Mouse (Mus musculus): ENCODE results near the gene Prmt8. TPM values are rescaled to one million over a fixed set of nuclear protein-coding genes. Genes with fewer than 3 reads are reported as not detected.
A peak's percentile ranks its signal among the peaks of the same experiment; 100 is the strongest.

Gene Prmt8
- polyA plus RNA-seq, 1 experiment from 2014 or later = not detected

DNA sequence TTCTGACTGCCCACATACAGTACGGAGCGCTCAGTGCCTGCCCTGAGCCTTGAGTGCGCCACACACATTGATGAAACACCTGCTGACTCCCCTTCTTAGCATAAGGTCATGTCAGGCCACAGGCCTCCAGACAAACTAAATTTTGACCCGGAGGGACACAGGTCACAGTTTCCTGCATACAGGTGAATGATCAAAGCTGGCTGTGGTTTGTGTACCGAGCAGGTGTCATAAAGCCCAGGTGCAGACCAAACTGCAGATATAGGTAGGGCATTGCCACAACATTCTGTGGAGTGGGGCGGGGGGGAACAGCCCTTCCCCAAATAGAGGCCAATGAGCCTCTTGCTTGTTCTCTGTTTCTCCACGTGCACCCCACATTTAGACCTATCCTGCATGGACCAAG, 88.5 kb downstream of the Prmt8 start:
- Histone ChIP-seq H3K4me2 (no peak overlapping the region), H3K27me3 (ENCODE audit: insufficient read depth, low read length) (no peaks in the 10 kb centered on the region), H3K4me1 (ENCODE audit: insufficient read depth) (no peaks in the 10 kb centered on the region), H3K4me3 (ENCODE audit: low read depth, low read length) (no peak overlapping the region), H3K27ac (ENCODE audit: low read depth) (no peak overlapping the region), H3K9ac (no peak overlapping the region), H3K36me3 (ENCODE audit: insufficient read depth) (no peaks in the 10 kb centered on the region), H3K9me3 (ENCODE audit: low read depth, low read length) (no peaks in the 10 kb centered on the region)
- DNase-seq (no peak), ATAC-seq (ENCODE audit: insufficient read depth) (no peak)
- WGBS = 82% methylated on average over 7 of the region's 7 CpGs
- no peak for TF ChIP-seq CTCF (IDR thresholded peaks at IDR 0.05; ENCODE audit: low read depth)

DNA sequence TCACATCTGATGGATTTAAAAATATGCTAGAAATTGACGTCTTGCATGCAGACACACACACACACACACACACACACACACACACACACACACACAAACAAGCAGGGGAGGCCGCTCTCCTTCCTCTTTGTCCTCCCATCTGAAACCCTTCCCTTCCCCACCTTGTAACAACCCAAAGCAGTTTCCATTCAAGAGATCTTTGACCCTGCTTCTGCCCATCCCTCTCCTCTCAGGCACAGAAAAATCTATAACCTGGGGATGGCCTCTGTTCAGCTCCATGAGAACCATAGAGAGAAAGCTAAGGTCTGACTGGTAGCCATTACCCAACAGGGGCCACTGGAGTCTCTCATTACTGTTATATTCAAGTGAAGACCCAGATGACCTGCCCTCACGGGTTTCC, 90.3 kb downstream of the Prmt8 start:
- Histone ChIP-seq H3K4me2 (no peak overlapping the region), H3K4me3 (ENCODE audit: low read depth, low read length) (no peak overlapping the region), H3K27ac (ENCODE audit: low read depth) (no peak overlapping the region), H3K36me3 (ENCODE audit: insufficient read depth) (no peaks in the 10 kb centered on the region), H3K27me3 (ENCODE audit: insufficient read depth, low read length) (no peaks in the 10 kb centered on the region), H3K9ac (no peak overlapping the region), H3K9me3 (ENCODE audit: low read depth, low read length) (no peaks in the 10 kb centered on the region), H3K4me1 (ENCODE audit: insufficient read depth) (no peaks in the 10 kb centered on the region)
- 82% methylated on average over 3 of the region's 3 CpGs for WGBS
- TF ChIP-seq CTCF (IDR thresholded peaks at IDR 0.05; ENCODE audit: low read depth) = no peak
- DNase-seq (no peak), ATAC-seq (ENCODE audit: insufficient read depth) (no peak)

DNA sequence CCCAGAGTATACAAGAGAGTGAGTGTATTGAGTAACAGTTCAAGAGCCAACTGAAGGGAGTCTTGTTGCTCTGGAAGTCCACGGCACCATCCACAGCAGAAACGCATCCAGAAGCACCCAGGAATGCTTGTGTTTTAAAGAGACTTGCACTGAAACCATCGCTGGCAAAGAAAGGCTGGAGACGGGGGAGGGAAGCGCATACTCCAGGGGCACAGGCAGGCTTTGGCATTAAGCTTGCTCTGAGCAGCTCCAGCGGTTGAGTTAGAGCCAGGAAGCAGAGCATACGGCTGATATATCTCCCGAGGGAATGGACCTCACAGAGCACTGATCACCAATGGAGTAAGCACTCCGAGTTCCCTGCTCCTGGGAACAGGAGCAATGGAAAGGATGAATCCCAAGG, 91.0 kb downstream of the Prmt8 start:
- Histone ChIP-seq H3K27me3 (ENCODE audit: insufficient read depth, low read length) (no peaks in the 10 kb centered on the region), H3K27ac (ENCODE audit: low read depth) (no peak overlapping the region), H3K36me3 (ENCODE audit: insufficient read depth) (no peaks in the 10 kb centered on the region), H3K4me2 (no peak overlapping the region), H3K4me3 (ENCODE audit: low read depth, low read length) (no peak overlapping the region), H3K4me1 (ENCODE audit: insufficient read depth) (no peaks in the 10 kb centered on the region), H3K9ac (no peak overlapping the region), H3K9me3 (ENCODE audit: low read depth, low read length) (no peaks in the 10 kb centered on the region)
- WGBS = 73% methylated on average over 9 of the region's 9 CpGs
- DNase-seq (peak; percentile 10), ATAC-seq (ENCODE audit: insufficient read depth) (no peak)
- no peak for TF ChIP-seq CTCF (IDR thresholded peaks at IDR 0.05; ENCODE audit: low read depth)

DNA sequence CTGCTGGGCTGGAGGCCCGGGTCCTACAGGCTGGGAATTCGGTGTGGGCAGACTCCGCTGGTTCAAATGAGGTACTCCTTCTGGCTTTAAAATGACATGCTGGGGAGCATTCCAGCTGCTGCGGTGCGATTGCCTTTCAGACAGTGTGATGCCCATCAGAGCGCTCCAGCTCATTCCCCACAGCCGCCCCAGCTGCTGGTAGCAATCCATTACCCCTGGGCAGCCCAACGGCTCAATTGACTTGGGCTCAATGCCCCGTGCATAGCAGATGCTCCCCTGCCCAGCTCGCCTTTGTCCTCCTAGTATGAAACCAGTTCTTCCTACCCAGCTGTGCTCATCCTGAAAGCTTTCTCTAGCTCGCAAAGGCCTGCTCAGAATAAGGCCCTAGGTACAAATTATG, 92.4 kb downstream of the Prmt8 start:
- ATAC-seq (ENCODE audit: insufficient read depth) (no peak), DNase-seq (no peak)
- no peak overlapping the region for H3K4me3 ChIP-seq (ENCODE audit: low read depth, low read length)
- no peak overlapping the region for H3K4me2 ChIP-seq
- no peak overlapping the region for H3K9ac ChIP-seq
- no peak for TF ChIP-seq CTCF (IDR thresholded peaks at IDR 0.05; ENCODE audit: low read depth)
- 81% methylated on average over 11 of the region's 11 CpGs for WGBS
- H3K36me3 ChIP-seq (ENCODE audit: insufficient read depth) = no peaks in the 10 kb centered on the region
- no peaks in the 10 kb centered on the region for H3K4me1 ChIP-seq (ENCODE audit: insufficient read depth)
- H3K27me3 ChIP-seq (ENCODE audit: insufficient read depth, low read length) = no peaks in the 10 kb centered on the region
- H3K27ac ChIP-seq (ENCODE audit: low read depth) = no peak overlapping the region
- no peaks in the 10 kb centered on the region for H3K9me3 ChIP-seq (ENCODE audit: low read depth, low read length)

- no peaks in the 10 kb centered on the region for H3K9me3 ChIP-seq (ENCODE audit: low read depth, low read length)
- no peak overlapping the region for H3K4me3 ChIP-seq (ENCODE audit: low read depth, low read length)
- TF ChIP-seq CTCF (IDR thresholded peaks at IDR 0.05; ENCODE audit: low read depth) = no peak
- H3K4me1 ChIP-seq (ENCODE audit: insufficient read depth) = no peaks in the 10 kb centered on the region
- WGBS = 71% methylated on average over 7 of the region's 7 CpGs
- H3K36me3 ChIP-seq (ENCODE audit: insufficient read depth) = no peaks in the 10 kb centered on the region
- no peak overlapping the region for H3K27ac ChIP-seq (ENCODE audit: low read depth)
- H3K4me2 ChIP-seq = no peak overlapping the region
- DNase-seq (no peak), ATAC-seq (ENCODE audit: insufficient read depth) (no peak)
- no peaks in the 10 kb centered on the region for H3K27me3 ChIP-seq (ENCODE audit: insufficient read depth, low read length)
- H3K9ac ChIP-seq = no peak overlapping the region
Observed at GRCm38 (mm10) chr6:127672071-127672470, 97.2 kb downstream of the Prmt8 start.

DNA sequence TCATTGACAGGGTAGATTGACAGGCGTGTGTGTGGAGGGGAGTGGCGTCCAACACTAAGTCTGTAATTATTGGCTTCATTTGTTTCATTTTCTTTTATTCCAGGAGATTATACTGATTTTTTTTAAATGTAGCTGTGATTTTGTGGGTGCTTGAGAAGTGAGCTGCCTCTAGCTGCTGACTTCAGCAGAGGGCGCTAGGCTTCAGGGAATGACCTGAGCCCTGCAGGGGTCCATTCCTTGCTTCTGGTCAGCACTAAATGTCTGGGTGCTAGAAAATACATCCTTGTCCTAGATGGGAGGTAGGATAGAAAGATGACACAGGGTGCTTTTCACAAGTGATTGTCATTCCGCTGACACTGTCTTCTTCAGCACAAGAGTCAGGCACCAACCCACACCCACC, 99.2 kb downstream of the Prmt8 start:
- Histone ChIP-seq H3K27ac (ENCODE audit: low read depth) (no peak overlapping the region), H3K4me3 (ENCODE audit: low read depth, low read length) (no peak overlapping the region), H3K36me3 (ENCODE audit: insufficient read depth) (no peaks in the 10 kb centered on the region), H3K9ac (no peak overlapping the region), H3K27me3 (ENCODE audit: insufficient read depth, low read length) (no peaks in the 10 kb centered on the region), H3K4me2 (no peak overlapping the region), H3K4me1 (ENCODE audit: insufficient read depth) (no peaks in the 10 kb centered on the region), H3K9me3 (ENCODE audit: low read depth, low read length) (no peaks in the 10 kb centered on the region)
- 94% methylated on average over 4 of the region's 4 CpGs for WGBS
- TF ChIP-seq CTCF (IDR thresholded peaks at IDR 0.05; ENCODE audit: low read depth) = peak; percentile 39
- DNase-seq (no peak), ATAC-seq (ENCODE audit: insufficient read depth) (no peak)

- 78% methylated on average over 4 of the region's 4 CpGs for WGBS
- Histone ChIP-seq H3K4me3 (ENCODE audit: low read depth, low read length) (no peak overlapping the region), H3K27ac (ENCODE audit: low read depth) (no peak overlapping the region)
Observed at GRCm38 (mm10) chr6:127669313-127669712, 100.0 kb downstream of the Prmt8 start.

DNA sequence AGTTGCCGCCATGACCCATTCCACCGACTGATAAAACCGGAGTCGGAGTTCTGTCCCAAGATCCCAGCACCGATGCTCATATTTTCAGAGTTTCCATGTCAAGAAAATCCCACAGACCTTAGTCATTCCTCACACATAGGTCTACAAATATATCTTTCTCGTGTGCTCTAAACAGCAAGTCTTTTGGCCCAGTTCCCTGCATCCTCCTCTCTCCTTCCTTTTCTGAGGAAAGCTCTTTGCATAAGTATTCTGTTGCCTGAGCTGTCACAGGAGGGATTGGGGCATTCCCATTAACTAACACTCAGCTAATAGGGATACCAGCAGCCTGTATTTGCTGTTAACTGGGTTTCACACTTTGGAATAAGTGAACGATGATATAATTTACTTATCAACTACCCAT, 106.0 kb downstream of the Prmt8 start:
- WGBS = 46% methylated on average over 7 of the region's 7 CpGs
- Histone ChIP-seq H3K9ac (no peak overlapping the region), H3K9me3 (ENCODE audit: low read depth, low read length) (no peaks in the 10 kb centered on the region), H3K36me3 (ENCODE audit: insufficient read depth) (no peaks in the 10 kb centered on the region), H3K4me3 (ENCODE audit: low read depth, low read length) (no peak overlapping the region), H3K27me3 (ENCODE audit: insufficient read depth, low read length) (no peaks in the 10 kb centered on the region), H3K27ac (ENCODE audit: low read depth) (no peak overlapping the region), H3K4me2 (no peak overlapping the region), H3K4me1 (ENCODE audit: insufficient read depth) (0 out of 2 replicates have a peak, but pooled peaks cover 3% of the 10 kb centered on the region)
- no peak for TF ChIP-seq CTCF (IDR thresholded peaks at IDR 0.05; ENCODE audit: low read depth)
- DNase-seq = peak; percentile 39
- ATAC-seq (ENCODE audit: insufficient read depth) = no peak

More at GRCm38 (mm10) chr6:127669313-127669712, 100.0 kb downstream of the Prmt8 start:
- Histone ChIP-seq H3K4me2 (no peak overlapping the region), H3K9me3 (ENCODE audit: low read depth, low read length) (no peaks in the 10 kb centered on the region), H3K36me3 (ENCODE audit: insufficient read depth) (no peaks in the 10 kb centered on the region), H3K4me1 (ENCODE audit: insufficient read depth) (no peaks in the 10 kb centered on the region), H3K9ac (no peak overlapping the region), H3K27me3 (ENCODE audit: insufficient read depth, low read length) (no peaks in the 10 kb centered on the region)
- DNase-seq = no peak
- no peak for TF ChIP-seq CTCF (IDR thresholded peaks at IDR 0.05; ENCODE audit: low read depth)
- ATAC-seq (ENCODE audit: insufficient read depth) = no peak

Measured in lung, embryonic 14.5 days (tissue).